Mouse (Mus musculus) forebrain, postnatal 0 days (tissue): ENCODE measurements around the gene Gars. TPM values are rescaled to one million over a fixed set of nuclear protein-coding genes. Genes with fewer than 3 reads are reported as not detected.
A peak's percentile ranks its signal among the peaks of the same experiment; 100 is the strongest.

Experiments
- ATAC-seq: fragments of 200-750 bp; cut with Nextera tagmentation; 2 replicates; pipeline ENCODE4 v1.8.0; 2017; ENCODE audit warnings: mild to moderate bottlenecking, moderate library complexity
- DNase-seq: peaks from one replicate; pipeline ENCODE4 v3.0.0-alpha.2; 2015
- H3K27ac ChIP-seq: fragments of 300-500 bp; sonication (generic); 2 replicates; pipeline ENCODE4 v1.5.1; 2014; ENCODE audit warnings: low read depth, mild to moderate bottlenecking, antibody characterized with exemption, low read length, moderate library complexity, mixed read lengths
- H3K27me3 ChIP-seq: fragments of 300-500 bp; sonication (generic); 2 replicates; pipeline ENCODE4 v1.6.1; 2014; ENCODE audit warnings: mild to moderate bottlenecking, low read length, mixed read lengths; ENCODE audit not compliant: insufficient read depth
- H3K36me3 ChIP-seq: fragments of 300-500 bp; sonication (generic); 2 replicates; pipeline ENCODE4 v1.6.1; 2014; ENCODE audit warnings: mild to moderate bottlenecking, moderate library complexity; ENCODE audit not compliant: insufficient read depth
- H3K4me1 ChIP-seq: fragments of 300-500 bp; sonication (generic); 2 replicates; pipeline ENCODE4 v1.6.1; 2014; ENCODE audit warnings: antibody characterized with exemption; ENCODE audit not compliant: insufficient read depth
- H3K4me2 ChIP-seq: fragments of 300-500 bp; sonication (generic); 2 replicates; pipeline ENCODE4 v1.6.1; 2014; ENCODE audit warnings: low read depth, mild to moderate bottlenecking, moderate library complexity
- H3K4me3 ChIP-seq: fragments of 300-500 bp; sonication (generic); 2 replicates; pipeline ENCODE4 v1.5.1; 2014; ENCODE audit warnings: low read depth, low read length, mixed read lengths
- H3K9ac ChIP-seq: fragments of 300-500 bp; sonication (generic); 2 replicates; pipeline ENCODE4 v1.6.1; 2014; ENCODE audit warnings: mild to moderate bottlenecking
- H3K9me3 ChIP-seq: fragments of 300-500 bp; sonication (generic); 2 replicates; pipeline ENCODE4 v1.6.1; 2016; ENCODE audit warnings: low read length
- CTCF ChIP-seq: sonication (generic); IDR thresholded peaks from 2 replicates; pipeline ENCODE4 v1.5.1; 2016; ENCODE audit warnings: antibody characterized with exemption, control low read depth, low read depth
- WGBS: fragments of 180-500 bp; shearing (Covaris S2); extraction: QIAGEN DNeasy Blood & Tissue Kit; methylation state at CpG from one replicate; pipeline ENCODE4 v1.1.7; 2014; 5-methylcytosine and 5-hydroxymethylcytosine counted together
- polyA plus RNA-seq: library from polyadenylated mRNA; unstranded; fragments of >200 nt; fragmentation: Nextera tagmentation; extraction: Ambion mirVana; gene quantifications from 2 replicates; pipeline ENCODE4 v1.2.1, GENCODE M21; 2015
- total RNA-seq: library from RNA; depleted of rRNA; stranded (reverse); fragments of >200 nt; gene quantifications from 2 replicates; pipeline ENCODE4 v1.2.3, GENCODE M21; 2014

Gene Gars
- total and polyA plus RNA-seq, 2 experiments from 2014 or later = 191 to 222 TPM

DNA sequence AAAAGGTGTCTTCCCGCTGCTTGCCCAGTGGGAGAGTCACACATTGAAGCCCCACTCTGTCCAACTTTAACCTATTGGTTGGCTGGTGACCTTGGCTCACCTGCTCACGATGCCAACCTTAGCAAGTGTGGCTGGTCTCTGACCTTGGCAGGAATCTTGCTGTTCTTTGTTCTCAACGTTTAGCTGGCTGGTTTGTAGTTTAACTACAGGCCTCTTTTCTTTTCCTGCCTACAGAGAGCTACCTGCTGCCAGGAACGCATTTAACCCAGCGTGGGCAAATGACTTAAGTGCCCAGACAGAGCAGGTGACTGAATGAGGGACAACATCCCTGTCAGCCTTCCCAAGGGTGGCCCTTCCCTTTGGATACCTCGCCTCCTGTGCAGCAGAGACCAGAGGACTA is 40.1 kb upstream of the Gars start:
- 0 out of 2 replicates have a peak, but pooled peaks cover 4% of the 10 kb centered on the region for H3K27me3 ChIP-seq
- H3K9me3 ChIP-seq = no peaks in the 10 kb centered on the region
- no peak for ATAC-seq
- H3K9ac ChIP-seq = no peak overlapping the region
- no peaks in the 10 kb centered on the region for H3K36me3 ChIP-seq
- H3K27ac ChIP-seq = no peak overlapping the region
- 79% methylated on average over 6 of the region's 6 CpGs for WGBS
- H3K4me2 ChIP-seq = no peak overlapping the region
- no peak for DNase-seq
- no peak overlapping the region for H3K4me3 ChIP-seq
- TF ChIP-seq CTCF = no peak
- no peaks in the 10 kb centered on the region for H3K4me1 ChIP-seq

DNA sequence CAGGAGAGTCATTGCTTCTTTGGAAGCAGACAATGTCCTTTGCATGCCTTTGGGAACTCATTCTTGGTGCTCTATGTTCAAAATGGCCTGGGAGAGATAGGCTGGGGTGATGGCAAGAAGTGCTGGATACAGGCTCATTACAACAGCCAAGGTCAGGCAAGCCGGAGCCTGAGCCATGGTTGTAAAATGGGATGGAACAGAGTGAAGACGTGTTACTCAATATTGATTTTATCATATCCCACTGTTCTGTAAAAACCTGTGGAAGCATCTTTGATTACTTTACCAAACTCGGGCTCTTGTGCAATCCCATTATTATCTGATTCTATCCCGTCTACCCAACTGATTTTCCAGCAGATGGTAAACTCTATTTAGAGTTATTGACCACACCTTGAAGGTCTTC is 36.5 kb upstream of the Gars start:
- TF ChIP-seq CTCF = no peak
- DNase-seq (no peak), ATAC-seq (no peak)
- 87% methylated on average over 4 of the region's 4 CpGs for WGBS
- H3K27me3 ChIP-seq = 0 out of 2 replicates have a peak, but pooled peaks cover under 1% of the 10 kb centered on the region
- H3K9ac ChIP-seq = no peak overlapping the region
- H3K9me3 ChIP-seq = no peaks in the 10 kb centered on the region
- no peaks in the 10 kb centered on the region for H3K36me3 ChIP-seq
- no peak overlapping the region for H3K4me2 ChIP-seq
- H3K27ac ChIP-seq = no peak overlapping the region
- no peaks in the 10 kb centered on the region for H3K4me1 ChIP-seq
- H3K4me3 ChIP-seq = no peak overlapping the region

DNA sequence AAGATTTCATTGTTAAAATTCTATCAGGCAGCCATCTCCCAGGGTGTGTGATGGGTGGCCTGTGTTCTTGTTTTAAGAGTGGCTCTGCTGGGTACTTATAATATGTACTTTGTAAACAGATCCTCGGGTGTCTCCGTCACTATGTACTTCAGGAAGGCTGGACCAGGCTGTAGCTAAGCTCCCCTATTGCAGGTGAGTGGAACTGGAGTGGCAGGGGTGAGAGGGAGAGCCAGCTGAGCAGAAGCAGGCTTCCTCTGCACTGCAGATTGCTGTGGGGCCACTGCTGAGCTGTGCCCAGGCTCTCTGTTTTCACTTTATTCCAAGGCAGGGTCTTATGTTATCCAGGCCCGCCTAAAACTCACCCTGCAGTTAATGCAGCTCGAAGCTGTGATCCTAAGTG is 35.4 kb upstream of the Gars start:
- peaks cover 8% of the 10 kb centered on the region; the same call in 1 of the 2 replicates for H3K27me3 ChIP-seq
- no peaks in the 10 kb centered on the region for H3K36me3 ChIP-seq
- H3K27ac ChIP-seq = no peak overlapping the region
- no peaks in the 10 kb centered on the region for H3K9me3 ChIP-seq
- no peak for TF ChIP-seq CTCF
- no peak overlapping the region for H3K9ac ChIP-seq
- H3K4me1 ChIP-seq = no peaks in the 10 kb centered on the region
- H3K4me3 ChIP-seq = no peak overlapping the region
- DNase-seq = no peak
- no peak overlapping the region for H3K4me2 ChIP-seq
- WGBS = 75% methylated on average over 4 of the region's 4 CpGs
- ATAC-seq = no peak

DNA sequence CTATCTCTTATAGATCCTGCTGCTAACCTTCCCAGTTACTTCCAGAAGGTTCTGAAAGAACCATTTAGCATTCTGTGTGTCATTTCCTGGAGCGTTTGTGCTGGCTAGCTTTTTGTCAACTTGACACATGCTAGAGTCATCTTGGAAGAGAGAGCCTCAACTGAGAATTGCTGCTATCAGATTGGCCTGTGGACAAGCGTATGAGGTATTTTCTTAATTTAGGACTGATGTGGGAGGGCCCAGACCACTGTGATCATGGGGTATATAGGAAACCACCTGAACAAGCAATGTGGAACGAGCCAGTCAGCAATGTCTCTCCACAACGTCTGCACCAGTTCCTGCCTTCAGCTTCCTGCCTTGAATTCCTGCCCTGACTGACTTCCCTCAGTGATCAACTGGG is 34.2 kb upstream of the Gars start:
- no peak overlapping the region for H3K4me2 ChIP-seq
- no peak for ATAC-seq
- H3K9ac ChIP-seq = no peak overlapping the region
- H3K4me3 ChIP-seq = no peak overlapping the region
- WGBS = 83% methylated on average over 4 of the region's 4 CpGs
- no peak overlapping the region for H3K27ac ChIP-seq
- H3K9me3 ChIP-seq = no peaks in the 10 kb centered on the region
- peaks cover 17% of the 10 kb centered on the region for H3K27me3 ChIP-seq
- TF ChIP-seq CTCF = no peak
- no peaks in the 10 kb centered on the region for H3K4me1 ChIP-seq
- H3K36me3 ChIP-seq = no peaks in the 10 kb centered on the region
- DNase-seq = no peak

DNA sequence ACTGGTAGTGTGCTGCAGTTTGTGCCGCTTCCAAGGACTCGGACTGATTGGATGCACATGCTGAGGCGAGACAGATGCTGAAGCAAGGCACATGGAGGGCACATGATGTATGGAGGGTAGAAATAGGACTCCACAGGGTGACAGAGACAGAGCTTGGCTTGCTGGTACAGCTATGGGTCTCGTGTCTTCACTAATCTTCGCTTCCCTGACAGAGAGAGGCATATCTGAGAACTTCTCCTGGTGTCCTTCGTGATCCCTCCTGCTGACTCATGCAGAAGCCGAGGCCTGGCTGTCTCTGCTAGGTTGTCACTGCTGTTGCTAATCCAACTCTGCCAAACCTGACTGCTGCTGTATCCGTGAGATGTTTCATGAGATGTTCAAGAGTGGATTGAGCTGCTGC is 29.4 kb upstream of the Gars start:
- no peak overlapping the region for H3K27ac ChIP-seq
- H3K9me3 ChIP-seq = no peaks in the 10 kb centered on the region
- no peak overlapping the region for H3K4me2 ChIP-seq
- H3K9ac ChIP-seq = no peak overlapping the region
- 0 out of 2 replicates have a peak, but pooled peaks cover 5% of the 10 kb centered on the region for H3K4me1 ChIP-seq
- ATAC-seq = no peak
- no peak for TF ChIP-seq CTCF
- no peak overlapping the region for H3K4me3 ChIP-seq
- no peaks in the 10 kb centered on the region for H3K36me3 ChIP-seq
- DNase-seq = no peak
- peaks cover 17% of the 10 kb centered on the region for H3K27me3 ChIP-seq
- WGBS = 86% methylated on average over 8 of the region's 8 CpGs

DNA sequence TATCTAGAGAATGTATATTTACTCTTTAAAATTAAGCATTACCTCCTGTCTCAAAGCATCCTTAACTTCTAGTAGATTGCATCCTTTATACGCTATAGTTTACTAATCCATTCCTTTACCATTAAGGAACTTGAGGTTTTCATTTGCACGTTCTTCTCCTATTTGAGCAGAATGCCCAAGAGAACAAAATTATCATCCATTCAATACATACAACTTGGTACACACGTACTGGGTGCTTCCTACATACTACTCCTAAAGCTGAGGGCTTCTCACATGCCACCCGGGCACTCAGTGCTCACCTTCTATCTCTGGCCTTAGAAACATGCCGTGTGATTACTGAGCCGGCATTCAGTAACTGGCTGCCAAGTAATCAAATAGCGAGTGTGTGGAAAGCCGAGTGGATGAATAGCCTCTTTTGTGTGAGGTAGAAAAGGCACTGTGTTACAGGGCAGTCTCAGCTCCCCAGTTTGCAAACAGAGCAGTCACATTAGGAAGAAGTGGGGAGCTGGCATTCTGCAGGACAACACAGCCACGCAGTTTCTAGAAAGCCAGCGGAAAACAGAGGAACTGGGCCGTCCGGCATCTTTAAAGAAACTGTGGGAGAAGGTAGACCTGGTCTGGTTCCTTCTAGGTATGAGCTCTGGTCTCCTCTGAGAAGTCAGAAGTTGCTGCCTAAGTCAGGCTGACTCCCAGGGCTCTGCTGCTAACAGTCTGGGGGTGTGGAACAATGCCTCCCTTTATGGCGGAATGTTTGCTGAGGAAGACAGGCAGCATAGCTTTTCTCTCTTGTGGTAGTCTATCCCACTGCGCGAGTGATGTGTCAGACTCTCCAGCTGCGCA is 28.2 kb upstream of the Gars start:
- TF ChIP-seq CTCF = no peak
- Histone ChIP-seq H3K9ac (no peak overlapping the region; the same call in 1 of the 2 replicates), H3K4me2 (peak overlapping the region; percentile 24), H3K27me3 (peaks cover 17% of the 10 kb centered on the region), H3K27ac (no peak overlapping the region), H3K4me1 (0 out of 2 replicates have a peak, but pooled peaks cover 5% of the 10 kb centered on the region), H3K36me3 (no peaks in the 10 kb centered on the region), H3K9me3 (no peaks in the 10 kb centered on the region), H3K4me3 (no peak overlapping the region)
- peak; percentile 34 for DNase-seq
- WGBS = 11% methylated on average over 16 of the region's 16 CpGs
- ATAC-seq = peak; percentile 77

DNA sequence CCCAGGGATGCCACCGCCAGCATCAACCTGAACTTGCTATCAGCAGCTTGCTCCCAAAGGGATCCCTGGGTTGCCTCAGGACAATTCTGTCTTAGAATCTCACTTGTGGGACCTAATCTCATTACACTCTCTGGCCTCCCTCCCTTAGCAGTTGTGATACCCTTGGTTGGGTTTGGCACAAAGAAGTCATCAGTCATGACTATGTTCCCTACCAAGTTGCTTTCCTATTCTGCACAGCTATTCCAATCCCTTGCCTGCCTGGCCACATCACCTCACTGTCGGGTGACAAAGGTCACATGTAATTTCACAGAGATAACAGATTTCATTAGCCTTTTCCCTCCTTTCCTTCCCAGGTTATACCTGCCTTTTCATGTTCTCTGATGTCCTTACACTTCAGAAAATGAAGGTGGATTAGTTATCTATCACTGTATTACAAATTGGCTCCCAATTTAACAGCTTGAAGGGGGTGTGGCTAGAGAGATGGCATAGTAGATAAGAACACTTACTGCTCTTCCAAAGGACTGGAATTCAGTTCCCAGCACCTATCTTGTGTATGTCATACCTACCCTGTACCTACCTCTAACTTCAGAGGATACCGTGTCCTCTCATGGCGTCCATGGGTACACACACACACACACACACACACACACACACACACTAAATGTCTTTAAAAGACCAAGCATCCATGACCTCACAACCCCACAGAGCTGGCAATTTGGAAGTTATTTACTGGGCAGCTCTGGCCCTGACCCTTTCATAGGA is 27.3 kb upstream of the Gars start:
- no peak for DNase-seq
- Histone ChIP-seq H3K27ac (no peak overlapping the region), H3K9me3 (no peaks in the 10 kb centered on the region), H3K4me3 (no peak overlapping the region), H3K36me3 (no peaks in the 10 kb centered on the region), H3K4me2 (no peak overlapping the region), H3K4me1 (0 out of 2 replicates have a peak, but pooled peaks cover 5% of the 10 kb centered on the region), H3K27me3 (peaks cover 17% of the 10 kb centered on the region), H3K9ac (no peak overlapping the region)
- WGBS = 60% methylated on average over 4 of the region's 4 CpGs
- no peak for ATAC-seq
- TF ChIP-seq CTCF = no peak
